Mouse (Mus musculus) limb, embryonic 12.5 days (tissue): ENCODE results near the gene Etl4. TPM values are rescaled to one million over a fixed set of nuclear protein-coding genes. Genes with fewer than 3 reads are reported as not detected.

Experiments used
- ATAC-seq: fragments of 200-750 bp; cut with Nextera tagmentation; 2 replicates; pipeline ENCODE4 v1.8.0; 2017; ENCODE audit warnings: low read depth, moderate TSS enrichment; ENCODE audit not compliant: insufficient number of reproducible peaks, insufficient read depth, low FRiP score, low TSS enrichment
- H3K27ac ChIP-seq: fragments of 300-500 bp; sonication (generic); 2 replicates; pipeline ENCODE4 v1.5.1; 2016; ENCODE audit warnings: mild to moderate bottlenecking, moderate library complexity
- H3K27me3 ChIP-seq: fragments of 300-500 bp; sonication (generic); 2 replicates; pipeline ENCODE4 v1.6.1; 2016; ENCODE audit warnings: mild to moderate bottlenecking, moderate library complexity
- H3K36me3 ChIP-seq: fragments of 300-500 bp; sonication (generic); 2 replicates; pipeline ENCODE4 v1.6.1; 2016; ENCODE audit warnings: mild to moderate bottlenecking, moderate library complexity
- H3K4me1 ChIP-seq: fragments of 300-500 bp; sonication (generic); replicated peaks from 2 replicates; pipeline ENCODE4 v1.6.1; 2016
- H3K4me2 ChIP-seq: fragments of 300-500 bp; sonication (generic); 2 replicates; pipeline ENCODE4 v1.6.1; 2016; ENCODE audit warnings: mild to moderate bottlenecking, moderate library complexity
- H3K4me3 ChIP-seq: fragments of 300-500 bp; sonication (generic); replicated peaks from 2 replicates; pipeline ENCODE4 v1.5.1; 2016; ENCODE audit warnings: mild to moderate bottlenecking
- H3K9ac ChIP-seq: fragments of 300-500 bp; sonication (generic); replicated peaks from 2 replicates; pipeline ENCODE4 v1.6.1; 2016; ENCODE audit warnings: mild to moderate bottlenecking, moderate library complexity
- H3K9me3 ChIP-seq: fragments of 300-500 bp; sonication (generic); 2 replicates; pipeline ENCODE4 v1.6.1; 2016; ENCODE audit warnings: mild to moderate bottlenecking, moderate library complexity
- WGBS: fragments of 180-500 bp; shearing (Covaris S2); methylation state at CpG from one replicate; pipeline ENCODE4 v1.1.7; 2016; 5-methylcytosine and 5-hydroxymethylcytosine counted together
- microRNA-seq: library from miRNA; unstranded; fragments of <30 nt; microRNA quantifications from one replicate; pipeline ENCODE4, GENCODE M21; 2017
- polyA plus RNA-seq: library from polyadenylated mRNA; unstranded; fragments of >200 nt; fragmentation: Nextera tagmentation; extraction: Ambion mirVana; gene quantifications from 2 replicates; pipeline ENCODE4 v1.2.1, GENCODE M21; 2016

Gene Etl4
- polyA plus RNA-seq, 1 experiment from 2014 or later: 15.1 TPM

DNA sequence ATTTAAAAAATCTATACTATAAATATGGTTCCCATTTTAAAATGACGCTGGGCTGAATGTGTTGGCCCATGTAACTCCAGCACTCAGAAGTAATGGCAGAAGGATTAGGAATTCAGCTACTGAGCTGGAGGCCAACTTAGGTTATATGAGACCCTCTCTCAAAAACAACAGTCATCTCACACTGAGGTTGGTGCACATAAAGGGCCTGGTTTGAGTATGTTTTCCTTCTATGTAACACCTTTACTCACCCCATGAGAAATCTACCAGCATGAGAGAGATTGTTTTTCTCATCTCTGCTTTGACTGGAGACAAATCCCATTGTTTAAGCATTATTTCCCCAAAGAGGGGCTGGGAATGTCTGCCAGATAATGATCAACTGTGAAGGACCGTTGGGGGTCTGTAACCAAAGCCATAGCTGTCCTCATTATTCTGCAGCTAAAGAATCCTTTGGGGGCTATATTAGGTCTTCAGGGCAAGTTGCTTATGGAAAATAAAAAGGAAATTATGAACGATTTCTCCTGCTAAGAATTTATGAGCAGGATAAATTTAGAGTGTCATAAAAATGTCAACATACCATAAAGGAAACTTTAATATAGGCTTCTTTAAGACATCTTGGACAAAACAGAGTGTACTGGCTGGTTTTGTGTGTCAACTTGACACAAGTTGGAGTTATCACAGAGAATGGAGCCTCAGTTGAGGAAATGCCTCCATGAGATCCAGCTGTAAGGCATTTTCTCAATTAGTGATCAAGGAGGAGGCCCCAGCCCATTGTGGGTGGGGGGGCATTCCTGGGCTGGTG is 922.2 kb downstream of the Etl4 start:
- Histone ChIP-seq H3K9ac (no peak overlapping the region), H3K4me1 (no peaks in the 10 kb centered on the region), H3K27me3 (no peaks in the 10 kb centered on the region), H3K27ac (no peak overlapping the region), H3K36me3 (no peaks in the 10 kb centered on the region), H3K4me3 (no peak overlapping the region), H3K4me2 (no peak overlapping the region), H3K9me3 (no peaks in the 10 kb centered on the region)
- WGBS: 53% methylated on average over 3 of the region's 3 CpGs
- peak; percentile 56 for ATAC-seq

GRCm38 (mm10) chr2:20849346-20849745 is 939.8 kb downstream of the Etl4 start:
- WGBS: 95% methylated on average over 18 of the region's 18 CpGs
- Histone ChIP-seq H3K9me3 (no peaks in the 10 kb centered on the region), H3K27me3 (no peaks in the 10 kb centered on the region), H3K9ac (no peak overlapping the region), H3K36me3 (peaks cover 62% of the 10 kb centered on the region), H3K4me1 (no peaks in the 10 kb centered on the region), H3K4me3 (no peak overlapping the region), H3K27ac (no peak overlapping the region), H3K4me2 (no peak overlapping the region)
- ATAC-seq: no peak

Small RNAs within 50 kb of the gene (microRNA-seq; reads per million reads assigned to microRNA genes)
- not detected for gene Gm44457
